Mouse (Mus musculus): ENCODE results near the gene Dglucy. TPM values are rescaled to one million over a fixed set of nuclear protein-coding genes. Genes with fewer than 3 reads are reported as not detected.
"Not testable (repeated sequence)": the region's sequence is repeated elsewhere in the genome, so short reads cannot be mapped to it uniquely, and the experiment has no call there.

The Dglucy gene
- polyA plus RNA-seq, 1 experiment from 2014 or later, result 0.49 TPM

DNA sequence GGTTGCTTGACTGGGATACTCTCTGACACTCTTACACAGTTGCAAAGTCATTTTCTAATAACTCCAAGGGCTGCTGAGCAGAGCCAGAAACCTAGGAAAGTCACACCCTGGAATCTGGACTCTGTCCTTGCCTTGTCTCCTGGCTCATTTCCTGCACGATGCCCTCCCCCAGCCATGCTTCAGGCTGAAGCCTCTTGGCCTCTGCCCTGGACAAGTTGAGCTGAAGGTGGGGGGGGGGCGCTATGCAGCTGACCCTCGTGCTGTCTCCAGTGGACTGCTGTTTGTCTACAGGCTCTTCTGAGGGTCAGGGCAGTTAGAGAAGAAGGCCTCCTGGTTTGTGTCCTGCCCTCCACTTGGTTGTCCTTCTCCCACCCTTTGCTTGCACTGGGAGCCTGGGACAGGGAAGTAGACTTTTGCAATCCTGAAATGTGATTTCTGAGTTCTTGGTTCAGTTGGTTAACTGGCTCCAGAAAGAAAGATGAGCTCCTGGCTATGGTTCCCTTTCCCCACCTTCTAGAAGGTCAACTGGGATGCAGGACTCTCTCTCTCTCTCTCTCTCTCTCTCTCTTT lies 11.2 kb downstream of the Dglucy start:
- Histone ChIP-seq H3K9me3 (no peaks in the 10 kb centered on the region), H3K4me1 (0 out of 2 replicates have a peak, but pooled peaks cover 9% of the 10 kb centered on the region), H3K27me3 (ENCODE audit: insufficient read depth, poor library complexity, severe bottlenecking) (no peaks in the 10 kb centered on the region), H3K36me3 (no peaks in the 10 kb centered on the region), H3K27ac (peak overlapping the region; percentile 29; the same call in 1 of the 2 replicates), H3K4me3 (no peak overlapping the region)
- no peak for DNase-seq (ENCODE audit: low spot score)
- 34% methylated on average over 3 of the region's 3 CpGs for WGBS

- WGBS, result 86% methylated on average over 6 of the region's 6 CpGs
- H3K9me3 ChIP-seq, result no peaks in the 10 kb centered on the region
- no peak overlapping the region for H3K4me3 ChIP-seq
These were observed 12.6 kb downstream of the Dglucy start for GRCm38 (mm10) chr12:100791425-100791824.

DNA sequence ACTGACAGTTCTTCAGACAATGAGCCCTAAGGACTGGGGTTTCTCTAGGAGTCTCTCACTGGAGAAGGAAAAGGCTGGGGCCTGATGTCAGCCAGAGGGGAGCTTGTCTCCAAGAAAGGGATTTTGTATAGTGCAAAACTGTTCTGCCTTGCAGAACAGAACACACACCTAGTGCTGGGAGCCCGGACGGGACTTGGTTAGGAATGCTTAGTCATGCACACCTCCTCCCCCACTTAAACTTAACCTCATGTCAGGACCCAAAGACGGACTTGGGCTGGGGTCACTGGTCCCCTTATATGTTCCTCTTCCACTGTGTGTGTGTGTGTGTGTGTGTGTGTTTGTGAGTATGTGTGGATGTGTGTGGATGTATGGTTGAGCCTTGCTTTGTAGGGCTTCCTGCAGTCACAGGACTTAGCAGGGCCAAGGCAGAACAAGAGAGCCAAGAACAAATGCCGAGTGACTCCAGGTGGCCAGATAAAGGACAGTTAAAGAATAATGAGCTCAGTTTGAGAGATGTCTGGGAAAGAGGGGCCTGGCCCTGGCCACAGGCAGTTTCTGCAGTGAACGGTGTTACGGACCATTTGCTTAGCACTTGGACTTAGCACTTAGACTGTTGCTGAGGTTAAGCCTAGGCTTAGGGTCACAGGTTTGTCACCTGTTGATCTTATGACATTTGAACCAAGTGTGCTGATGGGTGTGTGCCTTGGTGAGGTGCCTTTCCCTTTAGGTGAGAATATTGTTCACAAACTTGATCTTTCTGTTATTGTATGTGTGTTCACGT lies 15.8 kb downstream of the Dglucy start:
- DNase-seq (ENCODE audit: low spot score), result no peak
- 54% methylated on average over 7 of the region's 7 CpGs for WGBS

More at GRCm38 (mm10) chr12:100791425-100791824, 12.6 kb downstream of the Dglucy start:
- Histone ChIP-seq H3K4me1 (0 out of 2 replicates have a peak, but pooled peaks cover 5% of the 10 kb centered on the region), H3K27ac (no peak overlapping the region), H3K27me3 (ENCODE audit: insufficient read depth, poor library complexity, severe bottlenecking) (no peaks in the 10 kb centered on the region), H3K36me3 (no peaks in the 10 kb centered on the region)
- no peak for DNase-seq (ENCODE audit: low spot score)

DNA sequence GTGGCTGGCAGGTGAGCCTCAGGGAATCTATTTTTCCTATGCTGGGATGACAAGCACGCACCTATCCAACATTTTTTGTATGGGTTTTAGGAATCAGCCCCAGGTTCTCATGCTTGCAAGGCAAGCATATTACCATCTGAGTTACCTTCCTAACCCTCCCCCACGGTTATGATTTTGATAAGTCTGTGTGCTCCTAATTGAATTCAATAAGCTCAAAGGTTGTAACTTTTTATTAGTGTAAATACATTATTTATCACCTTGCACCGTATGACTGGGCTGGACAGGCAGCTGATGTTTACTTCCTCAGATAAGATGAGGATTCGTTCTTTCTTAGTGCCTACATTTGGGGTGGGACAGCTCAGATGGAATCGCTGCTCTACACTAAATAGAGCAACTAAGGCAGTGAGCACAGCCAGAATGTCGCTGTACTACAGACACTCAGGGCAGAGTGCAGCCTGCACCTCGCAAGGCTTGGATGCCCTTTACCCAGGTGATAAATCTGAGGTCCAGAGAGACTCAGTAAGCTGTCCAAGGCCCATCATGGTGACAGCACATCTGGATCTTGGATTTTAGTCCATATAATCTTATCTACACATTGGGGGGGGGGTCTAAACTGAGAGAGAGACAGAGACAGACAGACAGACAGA lies 16.7 kb downstream of the Dglucy start:
- Histone ChIP-seq H3K36me3 (no peaks in the 10 kb centered on the region), H3K4me3 (no peak overlapping the region), H3K27me3 (ENCODE audit: insufficient read depth, poor library complexity, severe bottlenecking) (no peaks in the 10 kb centered on the region), H3K9me3 (no peaks in the 10 kb centered on the region), H3K4me1 (no peaks in the 10 kb centered on the region), H3K27ac (no peak overlapping the region)
- WGBS, result 66% methylated on average over 7 of the region's 7 CpGs
- no peak for DNase-seq (ENCODE audit: low spot score)

More for the DNA sequence above, 15.8 kb downstream of the Dglucy start:
- Histone ChIP-seq H3K4me1 (0 out of 2 replicates have a peak, but pooled peaks cover 5% of the 10 kb centered on the region), H3K36me3 (no peaks in the 10 kb centered on the region), H3K9me3 (no peaks in the 10 kb centered on the region), H3K27me3 (ENCODE audit: insufficient read depth, poor library complexity, severe bottlenecking) (no peaks in the 10 kb centered on the region), H3K4me3 (no peak overlapping the region), H3K27ac (no peak overlapping the region)

GRCm38 (mm10) chr12:100803391-100803790 lies 24.5 kb downstream of the Dglucy start:
- H3K27me3 ChIP-seq (ENCODE audit: insufficient read depth, poor library complexity, severe bottlenecking); H3K9me3 ChIP-seq; H3K36me3 ChIP-seq; H3K4me3 ChIP-seq; H3K27ac ChIP-seq; H3K4me1 ChIP-seq: not testable (repeated sequence)
- 87% methylated on average over 19 of the region's 19 CpGs for WGBS
- DNase-seq (ENCODE audit: low spot score), result peak; percentile 52

GRCm38 (mm10) chr12:100807280-100807679 lies 28.4 kb downstream of the Dglucy start:
- Histone ChIP-seq H3K9me3 (no peaks in the 10 kb centered on the region), H3K27ac (no peak overlapping the region), H3K27me3 (ENCODE audit: insufficient read depth, poor library complexity, severe bottlenecking) (no peaks in the 10 kb centered on the region), H3K4me1 (0 out of 2 replicates have a peak, but pooled peaks cover 3% of the 10 kb centered on the region), H3K36me3 (no peaks in the 10 kb centered on the region), H3K4me3 (no peak overlapping the region)
- peak; percentile 47 for DNase-seq (ENCODE audit: low spot score)
- WGBS, result 74% methylated on average over 7 of the region's 7 CpGs

- 0 out of 2 replicates have a peak, but pooled peaks cover 3% of the 10 kb centered on the region for H3K4me1 ChIP-seq
- WGBS, result 49% methylated on average over 13 of the region's 13 CpGs
- peak; percentile 72 for DNase-seq (ENCODE audit: low spot score)
- H3K27me3 ChIP-seq (ENCODE audit: insufficient read depth, poor library complexity, severe bottlenecking), result no peaks in the 10 kb centered on the region
- no peak overlapping the region for H3K27ac ChIP-seq
- H3K36me3 ChIP-seq, result no peaks in the 10 kb centered on the region
- no peaks in the 10 kb centered on the region for H3K9me3 ChIP-seq
- H3K4me3 ChIP-seq, result no peak overlapping the region
These were observed 29.9 kb downstream of the Dglucy start for GRCm38 (mm10) chr12:100808609-100809280.

DNA sequence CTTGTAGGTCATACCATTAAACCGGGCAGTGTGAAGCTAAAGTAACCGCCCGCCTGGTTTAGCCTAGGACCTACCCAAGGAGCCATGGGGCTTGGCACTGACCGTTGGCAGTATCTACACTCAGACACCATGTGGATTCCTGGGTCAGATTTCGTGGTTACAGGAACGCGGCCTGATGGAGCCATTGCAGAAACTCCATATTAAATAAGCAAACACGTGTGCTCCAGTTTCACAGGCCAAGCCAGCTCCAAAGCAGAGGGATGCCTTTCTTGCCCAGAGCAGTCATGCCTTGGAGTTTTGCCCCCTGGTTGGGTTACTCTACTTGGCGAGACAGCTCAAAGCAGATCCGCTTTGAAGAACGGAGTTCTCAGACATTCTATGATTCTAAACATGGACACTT lies 31.7 kb downstream of the Dglucy start:
- 92% methylated on average over 11 of the region's 11 CpGs for WGBS
- no peak overlapping the region for H3K27ac ChIP-seq
- no peaks in the 10 kb centered on the region for H3K36me3 ChIP-seq
- no peaks in the 10 kb centered on the region for H3K9me3 ChIP-seq
- H3K4me3 ChIP-seq, result no peak overlapping the region
- no peaks in the 10 kb centered on the region for H3K27me3 ChIP-seq (ENCODE audit: insufficient read depth, poor library complexity, severe bottlenecking)
- peak; percentile 39 for DNase-seq (ENCODE audit: low spot score)
- H3K4me1 ChIP-seq, result 0 out of 2 replicates have a peak, but pooled peaks cover 3% of the 10 kb centered on the region

DNA sequence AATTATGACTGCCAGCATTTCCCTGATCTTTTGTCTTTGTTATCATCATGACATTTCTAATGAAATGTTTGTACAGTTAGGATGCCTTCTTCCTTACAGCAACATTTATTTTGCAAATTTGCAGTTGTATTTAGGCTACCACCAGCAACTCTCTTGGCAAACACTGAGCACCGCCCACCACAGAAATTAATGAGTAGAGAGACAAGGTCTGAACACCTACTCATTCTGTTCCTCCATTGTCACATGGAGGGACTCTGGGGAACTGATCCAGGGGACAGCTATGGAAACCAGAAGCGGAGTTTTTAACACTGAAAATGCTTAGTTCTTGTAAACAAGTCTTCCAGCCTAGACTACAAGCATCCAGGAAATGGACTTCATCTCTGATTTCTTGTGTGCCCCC lies 35.0 kb downstream of the Dglucy start:
- Histone ChIP-seq H3K27me3 (ENCODE audit: insufficient read depth, poor library complexity, severe bottlenecking) (no peaks in the 10 kb centered on the region), H3K27ac (no peak overlapping the region), H3K4me1 (no peaks in the 10 kb centered on the region), H3K4me3 (no peak overlapping the region), H3K36me3 (no peaks in the 10 kb centered on the region), H3K9me3 (no peaks in the 10 kb centered on the region)
- 80% methylated on average over 2 of the region's 2 CpGs for WGBS
- DNase-seq (ENCODE audit: low spot score), result peak; percentile 11

GRCm38 (mm10) chr12:100814671-100815070 lies 35.8 kb downstream of the Dglucy start:
- WGBS, result 73% methylated on average over 3 of the region's 3 CpGs
- Histone ChIP-seq H3K9me3 (no peaks in the 10 kb centered on the region), H3K27me3 (ENCODE audit: insufficient read depth, poor library complexity, severe bottlenecking) (no peaks in the 10 kb centered on the region), H3K36me3 (no peaks in the 10 kb centered on the region), H3K4me3 (no peak overlapping the region), H3K27ac (no peak overlapping the region), H3K4me1 (no peaks in the 10 kb centered on the region)
- peak; percentile 47 for DNase-seq (ENCODE audit: low spot score)

- H3K27me3 ChIP-seq (ENCODE audit: insufficient read depth, poor library complexity, severe bottlenecking), result no peaks in the 10 kb centered on the region
- no peaks in the 10 kb centered on the region for H3K9me3 ChIP-seq
- H3K36me3 ChIP-seq, result no peaks in the 10 kb centered on the region
- no peak overlapping the region for H3K4me3 ChIP-seq
- H3K4me1 ChIP-seq, result no peaks in the 10 kb centered on the region
- peak; percentile 14 for DNase-seq (ENCODE audit: low spot score)
- H3K27ac ChIP-seq, result no peak overlapping the region
- WGBS, result 93% methylated on average over 5 of the region's 5 CpGs
These were observed 38.0 kb downstream of the Dglucy start for GRCm38 (mm10) chr12:100816906-100817305.

GRCm38 (mm10) chr12:100819965-100820364 lies 41.1 kb downstream of the Dglucy start:
- Histone ChIP-seq H3K27me3 (ENCODE audit: insufficient read depth, poor library complexity, severe bottlenecking) (no peaks in the 10 kb centered on the region), H3K9me3 (no peaks in the 10 kb centered on the region), H3K27ac (no peak overlapping the region), H3K4me3 (no peak overlapping the region), H3K4me1 (no peaks in the 10 kb centered on the region), H3K36me3 (no peaks in the 10 kb centered on the region)
- peak; percentile 54 for DNase-seq (ENCODE audit: low spot score)

Measured in heart, embryonic 10.5 days (tissue).